Mouse (Mus musculus) monocyte, adult 5-6 weeks (primary cell): ENCODE data around the gene Hnrnpa3. TPM values are rescaled to one million over a fixed set of nuclear protein-coding genes. Genes with fewer than 3 reads are reported as not detected.
A peak's percentile ranks its signal among the peaks of the same experiment; 100 is the strongest.

ENCODE experiments used
- ATAC-seq: fragments of 153-309, 156-312 bp; replicated peaks from 2 replicates; pipeline ENCODE4 v1.8.0; 2017; ENCODE audit warnings: mild to moderate bottlenecking; ENCODE audit not compliant: low TSS enrichment, insufficient number of reproducible peaks, severe bottlenecking, poor library complexity, low FRiP score
- total RNA-seq: library from RNA; stranded (forward); fragments of 200-1000, 200-491, 200-594 nt; gene quantifications from 3 replicates; pipeline ENCODE4 v1.2.3, GENCODE M21; 2017

Gene Hnrnpa3
- total RNA-seq, 1 experiment from 2014 or later = 357 TPM

DNA sequence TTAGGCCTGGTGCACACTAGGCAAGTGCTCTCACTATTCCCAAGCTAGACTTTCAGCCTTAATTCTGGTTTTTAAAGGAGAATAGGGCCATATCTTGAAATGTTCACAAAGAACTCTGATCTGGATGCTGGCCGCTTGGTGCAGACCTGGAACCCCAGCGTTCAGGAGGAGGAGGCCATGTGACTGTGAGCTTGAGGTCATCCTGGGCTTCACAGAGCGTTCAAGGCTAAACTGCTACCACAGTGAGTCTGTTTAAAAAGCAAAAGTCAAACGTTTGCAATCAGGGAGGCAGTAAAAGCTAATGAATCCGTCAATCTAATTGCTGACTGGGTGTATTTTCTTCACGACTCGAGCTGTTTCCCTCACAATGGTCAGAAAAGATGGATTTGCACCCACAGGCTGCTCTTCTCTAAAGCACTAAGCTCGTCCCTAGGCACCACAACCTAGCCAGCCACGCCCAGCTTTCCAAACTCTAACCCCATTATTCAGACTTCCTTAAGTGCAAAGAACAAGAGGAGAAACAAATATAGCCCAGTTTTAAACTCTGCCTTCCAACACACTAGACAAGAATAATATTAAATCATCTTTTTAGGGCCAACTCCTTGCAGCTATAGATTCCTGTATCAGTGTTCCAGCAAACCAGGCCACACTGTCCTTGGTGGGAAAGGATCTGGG, 36.8 kb downstream of the Hnrnpa3 start:
- no peak for ATAC-seq

GRCm38 (mm10) chr2:75696371-75696770, 37.3 kb downstream of the Hnrnpa3 start:
- 0 out of 2 replicates have a peak, but pooled peaks have one; percentile 40 for ATAC-seq

DNA sequence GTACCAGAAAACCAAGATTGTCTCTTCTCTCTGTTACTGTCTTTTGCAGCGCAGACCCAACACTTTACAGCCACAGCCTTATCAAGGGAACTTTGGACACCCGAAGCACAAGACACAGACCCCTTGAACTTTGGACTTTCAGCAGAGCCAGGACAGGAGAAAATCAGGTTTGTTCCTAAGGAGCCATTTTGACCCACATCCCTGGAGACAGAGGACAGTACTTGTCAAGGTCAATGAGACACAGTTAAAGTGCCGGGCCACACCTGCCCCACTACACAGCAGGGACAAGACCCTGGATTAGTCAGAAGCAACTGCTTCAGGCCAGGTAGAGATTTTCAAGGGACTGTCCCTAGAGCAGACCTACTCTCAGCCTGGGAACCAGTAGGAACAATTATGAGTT, 38.2 kb downstream of the Hnrnpa3 start:
- ATAC-seq = no peak

DNA sequence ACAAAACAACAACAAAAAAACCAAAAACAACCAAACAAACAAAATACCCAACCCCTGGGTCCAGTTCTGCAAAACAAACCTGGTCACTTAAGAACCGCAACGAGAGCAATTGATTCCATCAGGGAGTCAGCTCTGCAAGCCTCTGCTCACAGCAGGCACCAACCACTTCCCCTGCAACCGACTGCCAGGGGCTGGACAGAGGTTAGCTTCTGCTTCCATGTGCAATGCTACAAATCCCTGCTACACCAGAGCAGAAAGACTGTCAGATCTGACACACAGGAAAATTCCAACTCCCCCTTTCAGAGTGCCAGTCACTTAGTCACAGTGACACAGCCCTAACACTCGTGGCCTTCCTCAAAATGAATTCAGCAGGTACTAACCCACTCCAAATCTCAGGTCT, 38.9 kb downstream of the Hnrnpa3 start:
- peak; percentile 45 for ATAC-seq

- no peak for ATAC-seq
Measured at GRCm38 (mm10) chr2:75698874-75699273, 39.8 kb downstream of the Hnrnpa3 start.

- no peak for ATAC-seq
Measured at GRCm38 (mm10) chr2:75700543-75700942, 41.5 kb downstream of the Hnrnpa3 start.

GRCm38 (mm10) chr2:75701207-75701606, 42.1 kb downstream of the Hnrnpa3 start:
- no peak for ATAC-seq

- ATAC-seq = no peak
Measured at GRCm38 (mm10) chr2:75701822-75702587, 42.9 kb downstream of the Hnrnpa3 start.

- ATAC-seq = no peak
Measured at GRCm38 (mm10) chr2:75702588-75702976, 43.5 kb downstream of the Hnrnpa3 start.

GRCm38 (mm10) chr2:75703375-75704181, 44.5 kb downstream of the Hnrnpa3 start:
- ATAC-seq = peak; percentile 33

GRCm38 (mm10) chr2:75704234-75705161, 45.4 kb downstream of the Hnrnpa3 start, which contains the start of gene Nfe2l2:
Nfe2l2 (minus strand) TSS chr2:75704641.
- ATAC-seq = peak; percentile 84

DNA sequence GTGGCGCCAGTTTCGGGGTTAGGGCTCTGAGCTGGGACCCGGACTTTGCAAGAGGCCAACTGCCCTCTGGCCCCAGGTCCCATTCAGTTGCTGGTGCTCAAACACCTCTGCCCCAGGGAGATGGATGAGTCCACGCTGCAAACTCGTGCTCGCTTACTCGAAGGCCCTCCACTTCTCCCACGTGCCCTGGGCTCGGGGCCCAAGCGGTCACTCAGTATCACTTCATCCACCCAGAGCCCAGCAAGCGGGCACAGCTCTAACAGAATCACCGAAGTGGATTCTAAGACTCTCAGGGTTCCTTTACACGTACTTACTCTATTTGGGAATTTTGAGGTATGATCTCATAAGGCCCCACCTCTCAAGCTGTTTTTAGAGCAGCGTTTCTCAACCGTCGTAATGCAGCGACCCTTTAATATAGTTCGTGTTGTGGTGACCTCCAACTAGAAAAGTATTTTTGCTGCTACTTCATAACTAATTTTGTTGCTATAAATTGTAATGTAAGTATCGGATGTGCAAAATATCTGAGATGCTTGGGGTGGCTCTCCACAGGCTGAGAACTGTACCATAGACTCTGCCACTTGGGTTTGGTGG, 46.2 kb downstream of the Hnrnpa3 start:
- ATAC-seq = peak; percentile 22

GRCm38 (mm10) chr2:75706435-75706834, 47.4 kb downstream of the Hnrnpa3 start:
- no peak for ATAC-seq

DNA sequence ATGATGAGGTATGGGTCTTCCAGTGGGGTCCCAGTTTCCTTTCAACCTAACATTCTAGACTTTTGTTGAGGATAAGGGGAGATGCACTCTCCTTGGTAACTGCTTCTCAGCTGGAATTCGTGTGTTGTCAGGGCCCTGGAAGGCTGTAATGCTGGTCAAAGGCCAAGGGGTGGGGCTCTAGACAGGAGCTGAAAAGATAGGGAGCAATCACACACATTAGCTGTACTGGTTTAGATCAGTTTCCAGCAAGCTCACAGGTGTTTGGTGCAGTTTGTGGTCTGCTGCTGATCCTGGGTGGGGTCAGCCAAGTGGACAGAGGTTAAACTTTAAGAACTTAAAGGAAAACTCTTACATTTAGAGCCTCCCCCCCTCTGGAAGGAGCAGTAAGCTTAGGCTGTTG, 48.4 kb downstream of the Hnrnpa3 start:
- ATAC-seq = no peak

- no peak for ATAC-seq
Measured at GRCm38 (mm10) chr2:75713083-75713482, 54.0 kb downstream of the Hnrnpa3 start.

- no peak for ATAC-seq
Measured at GRCm38 (mm10) chr2:75714766-75715165, 55.7 kb downstream of the Hnrnpa3 start.

GRCm38 (mm10) chr2:75716046-75717016, 57.3 kb downstream of the Hnrnpa3 start:
- 0 out of 2 replicates have a peak, but pooled peaks have one; percentile 40 for ATAC-seq
